Mouse (Mus musculus) midbrain, embryonic 14.5 days (tissue): ENCODE measurements around the gene Slc9a4. TPM values are rescaled to one million over a fixed set of nuclear protein-coding genes. Genes with fewer than 3 reads are reported as not detected.

ENCODE experiments used
- ATAC-seq: fragments of 200-750 bp; cut with Nextera tagmentation; 2 replicates; pipeline ENCODE4 v1.8.0; 2017; ENCODE audit warnings: moderate number of reproducible peaks, moderate library complexity; ENCODE audit not compliant: low FRiP score, low TSS enrichment
- DNase-seq: peaks from one replicate; pipeline ENCODE4 v3.0.0-alpha.2; 2015
- H3K27ac ChIP-seq: fragments of 300-500 bp; sonication (generic); replicated peaks from 2 replicates; pipeline ENCODE4 v1.5.1; 2014; ENCODE audit warnings: mild to moderate bottlenecking, low read depth, low read length, moderate library complexity
- H3K27me3 ChIP-seq: fragments of 300-500 bp; sonication (generic); 2 replicates; pipeline ENCODE4 v1.6.1; 2014; ENCODE audit warnings: low read length, control low read depth, mixed read lengths; ENCODE audit not compliant: control insufficient read depth, insufficient read depth
- H3K36me3 ChIP-seq: fragments of 300-500 bp; sonication (generic); 2 replicates; pipeline ENCODE4 v1.6.1; 2014; ENCODE audit warnings: low read length, control low read depth; ENCODE audit not compliant: control insufficient read depth, insufficient read depth
- H3K4me1 ChIP-seq: fragments of 300-500 bp; sonication (generic); 2 replicates; pipeline ENCODE4 v1.6.1; 2014; ENCODE audit warnings: mild to moderate bottlenecking, antibody characterized with exemption, low read length, control low read depth; ENCODE audit not compliant: control insufficient read depth, insufficient read depth
- H3K4me2 ChIP-seq: fragments of 300-500 bp; sonication (generic); 2 replicates; pipeline ENCODE4 v1.6.1; 2014; ENCODE audit warnings: mild to moderate bottlenecking, low read length, moderate library complexity
- H3K4me3 ChIP-seq: fragments of 300-500 bp; sonication (generic); replicated peaks from 2 replicates; pipeline ENCODE4 v1.5.1; 2014; ENCODE audit warnings: low read depth, low read length
- H3K9ac ChIP-seq: fragments of 300-500 bp; sonication (generic); replicated peaks from 2 replicates; pipeline ENCODE4 v1.6.1; 2014; ENCODE audit warnings: mild to moderate bottlenecking, low read length, moderate library complexity
- H3K9me3 ChIP-seq: fragments of 300-500 bp; sonication (generic); 2 replicates; pipeline ENCODE4 v1.6.1; 2016; ENCODE audit warnings: low read length, control low read depth, mixed read lengths; ENCODE audit not compliant: control insufficient read depth
- WGBS: fragments of 180-500 bp; shearing (Covaris S2); extraction: QIAGEN DNeasy Blood & Tissue Kit; methylation state at CpG from one replicate; pipeline ENCODE4 v1.1.7; 2014; 5-methylcytosine and 5-hydroxymethylcytosine counted together
- polyA plus RNA-seq: library from polyadenylated mRNA; unstranded; fragments of >200 nt; fragmentation: Nextera tagmentation; extraction: Ambion mirVana; gene quantifications from 2 replicates; pipeline ENCODE4 v1.2.1, GENCODE M21; 2014

Slc9a4 gene
- polyA plus RNA-seq, 1 experiment from 2014 or later: not detected

DNA sequence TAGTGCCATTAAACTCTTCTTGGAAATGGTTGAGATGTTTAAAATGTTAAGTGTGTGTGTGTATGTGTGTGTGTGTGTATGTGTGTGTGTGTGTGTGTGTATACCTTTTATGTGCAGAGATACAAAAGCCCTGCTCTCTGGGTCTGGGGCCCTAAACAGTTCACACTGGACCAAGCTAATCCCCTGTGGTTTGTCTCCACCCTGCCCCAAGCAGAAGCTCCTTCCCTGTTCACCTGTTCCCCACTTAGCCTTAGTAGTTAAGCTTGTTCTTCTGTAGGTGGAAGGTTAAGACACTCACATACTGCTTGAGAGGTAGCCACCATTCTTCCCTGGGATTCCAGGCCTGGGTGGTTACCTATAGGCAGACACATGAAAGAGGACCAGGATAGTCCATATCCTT is 47.1 kb downstream of the Slc9a4 start:
- Histone ChIP-seq H3K9ac (no peak overlapping the region), H3K4me3 (no peak overlapping the region), H3K36me3 (no peaks in the 10 kb centered on the region), H3K27ac (no peak overlapping the region), H3K4me2 (no peak overlapping the region), H3K27me3 (no peaks in the 10 kb centered on the region), H3K4me1 (no peaks in the 10 kb centered on the region), H3K9me3 (no peaks in the 10 kb centered on the region)
- ATAC-seq (no peak), DNase-seq (no peak)

GRCm38 (mm10) chr1:40628443-40628842 is 48.6 kb downstream of the Slc9a4 start:
- DNase-seq: no peak

DNA sequence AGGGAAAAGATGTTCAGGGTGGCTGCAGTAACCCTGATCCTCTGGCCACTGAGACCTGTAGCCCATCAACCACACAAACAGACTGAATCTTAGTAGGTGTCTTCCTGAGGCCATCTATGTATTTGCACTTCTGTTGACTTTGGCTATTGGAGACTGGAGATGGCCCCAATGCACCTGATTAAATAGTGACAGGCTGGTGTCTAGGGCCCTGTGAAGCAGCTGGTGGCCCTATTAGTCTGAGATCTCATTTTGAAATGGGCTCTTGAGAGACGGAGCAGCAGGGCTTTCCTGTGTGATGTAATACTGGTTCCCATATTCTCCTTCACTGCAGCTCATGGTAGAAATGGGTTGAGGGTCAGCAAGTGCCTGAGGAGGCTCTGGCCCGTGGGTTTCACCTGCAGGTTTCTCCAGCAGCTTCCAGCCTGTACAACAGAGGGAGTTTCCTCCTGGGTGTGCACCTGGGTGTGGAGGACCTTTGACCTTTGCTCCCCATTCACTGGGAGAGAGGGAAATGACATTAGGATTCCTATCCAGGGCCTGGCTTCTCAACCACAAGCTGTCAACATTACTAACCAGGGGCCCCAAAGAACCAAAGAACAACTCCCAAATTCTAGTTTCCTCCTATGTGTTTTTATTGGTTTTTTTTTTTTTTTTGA is 52.7 kb downstream of the Slc9a4 start:
- Histone ChIP-seq H3K9ac (no peak overlapping the region), H3K27ac (no peak overlapping the region), H3K4me1 (no peaks in the 10 kb centered on the region), H3K9me3 (no peaks in the 10 kb centered on the region), H3K4me3 (no peak overlapping the region), H3K36me3 (no peaks in the 10 kb centered on the region), H3K27me3 (no peaks in the 10 kb centered on the region), H3K4me2 (no peak overlapping the region)
- DNase-seq (no peak), ATAC-seq (no peak)
- whole genome bisulfite sequencing: 64% methylated on average over 2 of the region's 2 CpGs

More at GRCm38 (mm10) chr1:40628443-40628842, 48.6 kb downstream of the Slc9a4 start:
- Histone ChIP-seq H3K27me3 (no peaks in the 10 kb centered on the region), H3K9ac (no peak overlapping the region), H3K4me1 (no peaks in the 10 kb centered on the region), H3K9me3 (no peaks in the 10 kb centered on the region), H3K36me3 (no peaks in the 10 kb centered on the region), H3K4me3 (no peak overlapping the region), H3K27ac (no peak overlapping the region), H3K4me2 (no peak overlapping the region)
- ATAC-seq: no peak
- WGBS: 94% methylated on average over 3 of the region's 3 CpGs

DNA sequence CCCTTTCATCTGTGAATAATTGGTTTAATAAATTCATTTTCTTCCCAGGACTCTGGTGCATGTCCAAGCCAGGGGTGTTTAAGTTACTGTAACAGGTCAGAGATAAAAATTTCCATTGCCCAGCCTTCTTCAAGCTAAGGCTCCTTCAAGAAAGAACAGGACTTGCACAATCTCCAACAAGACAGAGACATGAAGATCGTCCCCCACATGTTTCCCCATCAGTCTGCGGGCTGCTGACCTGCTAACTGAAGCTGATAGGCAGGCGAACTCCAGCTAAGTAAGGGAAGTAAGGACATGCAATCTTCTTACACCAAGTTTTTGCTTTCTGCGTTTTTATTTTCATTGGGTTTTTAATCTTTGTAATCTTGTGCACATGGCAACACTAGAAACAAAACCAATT is 54.7 kb downstream of the Slc9a4 start:
- Histone ChIP-seq H3K9me3 (no peaks in the 10 kb centered on the region), H3K4me2 (no peak overlapping the region), H3K27ac (no peak overlapping the region), H3K4me3 (no peak overlapping the region), H3K9ac (no peak overlapping the region), H3K27me3 (no peaks in the 10 kb centered on the region), H3K4me1 (no peaks in the 10 kb centered on the region), H3K36me3 (no peaks in the 10 kb centered on the region)
- DNase-seq: no peak
- no peak for ATAC-seq
- 78% methylated on average over 4 of the region's 4 CpGs for WGBS

DNA sequence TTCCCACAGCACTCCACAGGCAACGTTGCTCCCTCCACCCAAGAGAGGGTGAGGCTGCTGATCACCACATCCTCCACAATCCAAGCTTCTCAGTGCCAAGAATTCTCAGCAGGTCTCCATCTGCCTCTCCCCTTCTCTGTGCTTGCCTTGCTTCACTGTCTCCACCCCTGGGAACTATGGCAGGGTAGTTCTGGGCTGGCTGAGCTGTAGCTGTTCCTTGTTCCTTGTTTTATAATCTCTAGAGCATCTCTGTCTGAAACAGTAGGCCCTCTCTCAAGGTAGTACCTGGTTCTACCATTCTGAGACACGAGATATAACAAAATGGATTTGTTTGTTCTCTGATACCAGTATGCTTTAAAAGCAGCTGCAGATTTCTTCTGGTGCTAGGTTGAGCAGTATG is 68.4 kb downstream of the Slc9a4 start:
- no peak overlapping the region for H3K27ac ChIP-seq
- H3K27me3 ChIP-seq: no peaks in the 10 kb centered on the region
- H3K4me3 ChIP-seq: no peak overlapping the region
- WGBS: 75% methylated on average over 2 of the region's 2 CpGs
- no peak overlapping the region for H3K4me2 ChIP-seq
- ATAC-seq: no peak
- DNase-seq: no peak
- H3K4me1 ChIP-seq: no peaks in the 10 kb centered on the region
- no peaks in the 10 kb centered on the region for H3K36me3 ChIP-seq
- no peaks in the 10 kb centered on the region for H3K9me3 ChIP-seq
- no peak overlapping the region for H3K9ac ChIP-seq

DNA sequence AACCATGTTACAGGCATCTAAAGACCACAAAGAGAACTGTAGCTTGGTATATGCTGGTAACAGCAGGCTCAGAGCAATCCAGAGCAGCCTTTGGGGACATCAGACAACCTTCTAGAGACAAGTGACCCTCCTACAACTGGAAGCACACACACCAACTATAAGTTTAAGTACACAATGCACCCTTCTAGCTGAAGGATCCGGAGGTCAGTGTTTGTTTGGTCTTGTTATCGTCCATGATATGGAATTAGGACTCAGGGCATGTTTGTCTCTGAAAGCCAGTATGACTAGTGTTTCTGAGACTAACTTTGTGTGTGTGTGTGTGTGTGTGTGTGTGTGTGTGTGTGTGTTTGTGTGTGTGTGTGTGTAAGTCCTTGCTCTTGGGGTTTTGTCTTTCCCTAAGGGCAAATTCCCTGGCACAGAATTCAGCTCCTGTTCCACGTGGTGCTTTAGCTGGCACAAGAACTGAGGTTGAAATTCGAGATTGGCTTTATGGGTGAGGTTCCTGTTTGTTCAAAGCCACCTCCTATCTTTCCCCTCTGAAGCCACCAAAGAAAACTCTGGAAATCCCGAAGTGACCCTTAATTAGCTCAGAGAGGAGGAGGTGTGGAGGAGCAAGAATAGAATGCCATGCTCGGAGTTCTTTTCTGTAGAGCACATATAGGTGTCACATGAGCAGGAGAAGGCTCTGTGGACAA is 71.1 kb downstream of the Slc9a4 start:
- 78% methylated on average over 6 of the region's 6 CpGs for WGBS
- Histone ChIP-seq H3K4me1 (no peaks in the 10 kb centered on the region), H3K4me3 (no peak overlapping the region), H3K4me2 (no peak overlapping the region), H3K9me3 (no peaks in the 10 kb centered on the region), H3K27ac (no peak overlapping the region), H3K27me3 (no peaks in the 10 kb centered on the region), H3K36me3 (no peaks in the 10 kb centered on the region), H3K9ac (no peak overlapping the region)
- DNase-seq (no peak), ATAC-seq (no peak)

DNA sequence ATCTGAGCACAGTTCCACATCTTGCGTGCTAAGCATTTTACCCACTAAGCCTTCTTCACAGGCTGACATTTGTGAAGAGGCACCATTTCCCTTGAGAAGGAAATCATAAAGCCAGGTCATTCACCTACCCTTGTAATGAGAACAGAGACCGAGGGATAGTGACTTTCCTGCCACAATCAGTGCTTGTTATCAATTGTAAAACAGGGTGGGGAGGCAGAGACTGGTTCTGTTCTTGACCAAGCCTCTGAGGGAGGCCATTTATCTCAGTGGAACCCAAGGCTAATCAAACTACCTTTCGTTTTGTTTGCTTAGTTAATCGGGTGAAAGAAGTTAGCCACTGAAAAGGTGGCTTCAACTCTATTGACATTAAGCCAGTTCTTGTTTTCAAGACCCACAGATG is 77.2 kb downstream of the Slc9a4 start:
- Histone ChIP-seq H3K4me3 (no peak overlapping the region), H3K4me1 (no peaks in the 10 kb centered on the region), H3K9ac (no peak overlapping the region), H3K27me3 (no peaks in the 10 kb centered on the region), H3K27ac (no peak overlapping the region), H3K9me3 (no peaks in the 10 kb centered on the region), H3K4me2 (no peak overlapping the region), H3K36me3 (no peaks in the 10 kb centered on the region)
- ATAC-seq (no peak), DNase-seq (no peak)
- WGBS: 88% methylated on average over 4 of the region's 4 CpGs

DNA sequence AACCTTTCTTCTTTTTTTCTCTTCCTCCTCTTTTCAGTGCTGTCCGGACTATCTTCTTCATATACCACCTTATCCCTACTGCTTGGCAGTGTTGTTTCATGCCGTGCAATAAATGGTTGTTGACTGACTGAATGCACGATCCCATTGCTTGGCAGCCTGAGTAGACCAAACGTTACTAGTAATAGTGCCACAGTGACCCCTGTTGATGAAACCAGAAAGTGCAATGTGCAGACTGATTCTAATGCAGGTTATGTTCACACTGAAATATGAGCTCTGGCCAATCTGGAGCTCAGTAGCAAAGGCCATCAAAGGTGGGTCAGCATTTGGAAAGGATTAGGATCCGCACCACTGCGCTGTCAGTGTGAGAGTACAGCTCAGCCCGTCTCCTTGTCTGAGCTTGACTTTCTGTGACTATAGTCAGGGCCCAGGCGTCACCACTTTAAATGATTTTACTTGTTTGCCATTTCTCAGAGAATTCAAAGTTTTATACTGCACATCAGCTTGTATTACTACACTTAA is 78.2 kb downstream of the Slc9a4 start:
- no peak for ATAC-seq
- 50% methylated on average over 8 of the region's 8 CpGs for WGBS
- Histone ChIP-seq H3K4me3 (no peak overlapping the region), H3K4me2 (no peak overlapping the region), H3K27ac (no peak overlapping the region), H3K36me3 (no peaks in the 10 kb centered on the region), H3K9ac (no peak overlapping the region), H3K27me3 (no peaks in the 10 kb centered on the region), H3K4me1 (no peaks in the 10 kb centered on the region), H3K9me3 (no peaks in the 10 kb centered on the region)
- DNase-seq: peak; percentile 67

GRCm38 (mm10) chr1:40659017-40659416 is 79.1 kb downstream of the Slc9a4 start:
- DNase-seq (no peak), ATAC-seq (no peak)
- Histone ChIP-seq H3K4me3 (no peak overlapping the region), H3K9ac (no peak overlapping the region), H3K4me1 (no peaks in the 10 kb centered on the region), H3K36me3 (no peaks in the 10 kb centered on the region), H3K27me3 (no peaks in the 10 kb centered on the region), H3K9me3 (no peaks in the 10 kb centered on the region), H3K4me2 (no peak overlapping the region), H3K27ac (no peak overlapping the region)
- 79% methylated on average over 12 of the region's 12 CpGs for WGBS
